Mouse (Mus musculus): Measurements from ENCODE around the gene Sema3f.

DNA sequence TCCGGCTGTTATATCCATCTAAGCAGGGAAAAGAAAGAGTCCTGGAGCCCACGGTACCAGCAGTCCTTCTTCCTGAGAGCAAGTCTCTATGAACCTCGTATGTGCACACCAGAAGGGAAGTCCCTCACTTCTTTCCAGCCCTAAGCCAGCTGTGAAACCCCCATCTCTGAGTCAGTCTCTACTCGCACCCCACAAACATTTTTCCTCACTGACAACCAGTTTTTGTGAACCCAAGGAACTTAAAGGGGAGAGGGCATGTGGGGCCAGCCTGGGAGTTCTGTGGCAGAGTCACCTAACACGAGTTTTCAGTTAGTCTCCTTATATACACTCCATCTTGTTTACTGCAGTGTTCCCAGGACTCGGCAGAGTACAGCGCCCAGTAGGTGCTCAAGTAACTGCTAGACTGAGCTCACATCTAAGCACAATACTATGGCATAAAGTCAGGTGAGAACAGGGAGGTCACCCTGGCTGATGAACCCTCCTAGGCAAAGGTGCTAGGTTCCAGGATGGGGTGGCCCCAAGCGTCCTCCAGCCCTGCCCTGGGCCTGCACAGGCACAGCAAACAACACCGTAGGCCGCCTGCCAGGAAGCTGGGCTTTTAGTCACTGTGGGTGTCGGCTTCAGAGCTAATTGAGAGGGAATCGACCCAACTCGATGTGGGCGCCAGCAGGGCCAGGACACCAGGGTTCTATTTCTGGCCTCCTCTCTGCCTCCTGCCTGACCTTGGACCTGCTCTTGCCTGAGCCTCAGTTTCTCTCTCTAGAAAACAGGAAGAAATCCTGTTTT is 6.7 kb downstream of the Sema3f start:
- TF ChIP-seq CTCF (IDR thresholded peaks at IDR 0.05; ENCODE audit: low read depth, low read length) (no peak), GATA1 (IDR thresholded peaks at IDR 0.05; ENCODE audit: borderline replicate concordance, low read length) (no peak), POLR2AphosphoS5 (IDR thresholded peaks at IDR 0.05; ENCODE audit: insufficient replicate concordance, low read depth, low read length) (no peak)

Data from G1E (cell line).